Mouse (Mus musculus) heart, postnatal 0 days (tissue): Measurements from ENCODE around the gene Foxe3.

Experiments
- CTCF ChIP-seq: IDR thresholded peaks from 2 replicates; pipeline ENCODE4 v1.5.1; 2016; ENCODE audit warnings: antibody characterized with exemption, control low read depth, low read depth
- EP300 ChIP-seq: IDR thresholded peaks from 2 replicates; pipeline ENCODE4 v1.6.1; 2016; ENCODE audit warnings: antibody characterized with exemption, low read depth

- TF ChIP-seq CTCF = no peak
- TF ChIP-seq EP300 = no peak
These were observed 569 bp downstream of the Foxe3 start for GRCm38 (mm10) chr4:114924971-114925916.
